In the genomic region with DNA sequence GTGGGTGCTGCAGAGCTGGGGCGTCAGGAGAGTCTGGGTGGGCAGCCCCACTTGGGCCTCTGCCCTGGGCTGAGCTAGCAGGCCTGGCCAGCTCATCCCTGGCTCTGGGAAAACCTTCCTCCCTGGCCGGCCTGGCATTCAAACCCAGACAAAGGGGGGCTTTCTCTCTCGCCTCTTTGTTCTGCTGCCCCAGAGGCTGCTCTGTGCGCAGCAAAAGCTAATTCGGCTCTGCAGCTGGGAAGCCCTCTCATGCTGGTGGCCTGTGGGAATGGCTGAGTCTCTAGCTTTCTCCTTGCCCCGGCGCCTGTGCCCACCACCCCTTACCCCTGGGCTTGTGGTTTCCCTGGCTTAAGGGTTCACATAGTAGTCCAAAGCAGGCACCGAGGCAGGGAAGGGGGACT, we compare ENCODE assay signal across 8 mouse cellular contexts. TPM values are rescaled to one million over a fixed set of nuclear protein-coding genes. Genes with fewer than 3 reads are reported as not detected.
DNase-seq lines count a peak whose midpoint lies in the region; ATAC-seq and TF ChIP-seq lines count a peak whose summit lies in the region.

No protein-coding gene starts in this region.

- peak overlapping the region; percentile 34 for H3K27ac ChIP-seq in lung, embryonic 15.5 days
- H3K27ac ChIP-seq in limb, embryonic 12.5 days: 0 out of 2 replicates have a peak overlapping the region, but pooled peaks have one; percentile 29
- H3K27ac ChIP-seq in small intestine, adult 2 months (ENCODE audit: insufficient read depth, low read depth, low read length): peak overlapping the region; percentile 17; the same call in 1 of the 2 replicates

- H3K4me2 ChIP-seq in lung, embryonic 15.5 days: peak overlapping the region; percentile 79
- H3K4me2 ChIP-seq in limb, embryonic 12.5 days: peak overlapping the region; percentile 4; the same call in 1 of the 2 replicates

- H3K9ac ChIP-seq in lung, embryonic 15.5 days: peak overlapping the region; percentile 17; the same call in 1 of the 2 replicates
- H3K9ac ChIP-seq in limb, embryonic 12.5 days (replicated peaks): no peak overlapping the region; the same call in 1 of the 2 replicates

- ATAC-seq in lung, embryonic 15.5 days (ENCODE audit: borderline replicate concordance, extremely low read depth, low FRiP score, low TSS enrichment): no peak
- ATAC-seq in limb, embryonic 12.5 days (ENCODE audit: insufficient number of reproducible peaks, insufficient read depth, low FRiP score, low TSS enrichment, low read depth): no peak

- no peak overlapping the region for H3K4me3 ChIP-seq in lung, embryonic 15.5 days
- H3K4me3 ChIP-seq in limb, embryonic 12.5 days (replicated peaks): no peak overlapping the region
- no peak overlapping the region for H3K4me3 ChIP-seq in small intestine, adult 2 months (ENCODE audit: low read depth, low read length)

- H3K36me3 ChIP-seq in lung, embryonic 15.5 days: peaks cover 27% of the 10 kb centered on the region
- H3K36me3 ChIP-seq in limb, embryonic 12.5 days: peaks cover 65% of the 10 kb centered on the region
- H3K36me3 ChIP-seq in small intestine, adult 2 months (ENCODE audit: control insufficient read depth, insufficient read depth, low read length): peaks cover 15% of the 10 kb centered on the region

- no peak for TF ChIP-seq CTCF in small intestine, adult 2 months (IDR thresholded peaks at IDR 0.05; ENCODE audit: extremely low read depth, insufficient read length, insufficient replicate concordance, low read depth, low read length)

- peak; percentile 15 for DNase-seq in adrenal gland, adult 2 months
- DNase-seq in adrenal gland, postnatal 4 days (ENCODE audit: low spot score in 2 of 2): no peak
- DNase-seq in lung, postnatal 10 days: no peak
- DNase-seq in frontal cortex, postnatal 36 days (ENCODE audit: low spot score in 2 of 2): no peak
- DNase-seq in adrenal gland, adult 18-20 months (ENCODE audit: low spot score in 2 of 2): no peak

- 72% methylated on average over 8 of the region's 8 CpGs for WGBS in lung, embryonic 15.5 days
- WGBS in limb, embryonic 12.5 days: 82% methylated on average over 8 of the region's 8 CpGs
- WGBS in small intestine, adult 2 months: 74% methylated on average over 8 of the region's 8 CpGs

- H3K9me3 ChIP-seq in lung, embryonic 15.5 days: no peaks in the 10 kb centered on the region
- no peaks in the 10 kb centered on the region for H3K9me3 ChIP-seq in limb, embryonic 12.5 days

- peaks cover 77% of the 10 kb centered on the region for H3K4me1 ChIP-seq in lung, embryonic 15.5 days
- peaks cover 72% of the 10 kb centered on the region for H3K4me1 ChIP-seq in limb, embryonic 12.5 days (replicated peaks)
- H3K4me1 ChIP-seq in small intestine, adult 2 months (ENCODE audit: control insufficient read depth, insufficient read depth, insufficient read length, low read length): peaks cover 47% of the 10 kb centered on the region

- no peak for TF ChIP-seq POLR2A in small intestine, adult 2 months (IDR thresholded peaks at IDR 0.05; ENCODE audit: low read depth, low read length)

- no peaks in the 10 kb centered on the region for H3K27me3 ChIP-seq in lung, embryonic 15.5 days
- no peaks in the 10 kb centered on the region for H3K27me3 ChIP-seq in limb, embryonic 12.5 days
- H3K27me3 ChIP-seq in small intestine, adult 2 months (ENCODE audit: control insufficient read depth, insufficient read depth, low read length): no peaks in the 10 kb centered on the region

RNA-seq across cellular contexts. Expression of gene Trim8, which starts 5.7 kb away (rescaled TPM):
- total RNA-seq in adrenal gland, adult 2 months (2021): 10 to 100 TPM; 38.0 to 66.4 TPM
- 66.1 and 78.8 TPM in 2 replicates for polyA plus RNA-seq in adrenal gland, adult 2 months (2012; rRNA removed)
- 10 to 100 TPM; 60.5 to 70.3 TPM for total RNA-seq in adrenal gland, postnatal 4 days (2021)
- 22.2 and 27.8 TPM in 2 replicates for polyA plus RNA-seq in lung, embryonic 15.5 days (2015; fragmentation: Nextera tagmentation; extraction: Ambion mirVana)
- 17.3 and 21.5 TPM in 2 replicates for polyA plus RNA-seq in limb, embryonic 12.5 days (2016; fragmentation: Nextera tagmentation; extraction: Ambion mirVana)
- 42.3 and 54.8 TPM in 2 replicates for polyA plus RNA-seq in small intestine, adult 2 months (2012; rRNA removed)
- 10 to 100 TPM; 46.5 to 56.8 TPM for total RNA-seq in adrenal gland, adult 18-20 months (2021)
